Mouse (Mus musculus) naive thymus-derived CD4-positive, alpha-beta T cell, adult 2 months (primary cell): ENCODE data around the gene Nanos2.

Source experiments
- DNase-seq: peaks from one replicate; pipeline ENCODE4 v3.0.0-alpha.2; 2011; ENCODE audit warnings: low read depth

The Nanos2 gene

DNA sequence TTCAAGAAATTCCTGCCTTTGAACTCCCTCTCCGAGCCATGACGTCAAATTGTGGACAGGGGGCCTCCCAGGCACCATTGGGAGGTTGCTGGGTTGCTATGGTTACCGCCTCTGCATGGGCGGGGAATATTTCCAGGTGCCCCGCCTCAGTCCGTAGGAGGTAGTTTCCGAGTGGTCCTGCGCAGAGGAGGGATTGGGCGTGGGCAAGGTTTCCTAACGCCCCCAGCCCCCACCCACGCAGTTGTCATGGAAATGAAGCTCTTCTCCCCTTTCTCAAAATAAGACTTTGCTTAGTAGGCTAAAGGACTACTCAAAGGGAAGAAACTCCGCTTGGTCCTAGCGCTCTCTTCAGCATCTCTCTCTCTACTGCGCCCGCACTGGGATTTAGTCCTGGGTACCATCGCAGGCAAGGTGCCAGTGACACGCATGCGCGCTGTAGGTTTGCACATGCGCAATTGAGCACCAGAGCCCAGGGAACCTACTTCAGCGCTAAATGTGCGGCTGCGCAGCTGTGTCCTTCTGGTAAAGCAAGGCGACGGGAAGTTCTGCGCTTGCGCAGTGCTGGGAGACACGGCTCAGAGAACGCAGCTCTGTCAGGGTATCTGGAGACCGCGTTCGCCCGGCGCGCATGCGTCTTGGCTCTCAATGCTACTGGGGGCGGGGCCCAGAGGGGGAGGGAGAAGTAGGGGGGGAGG, 3.5 kb downstream of the Nanos2 start, which contains the start of gene Mypop:
Gene Mypop, plus strand, starts transcription at position 645 of the 695 bp plus-strand sequence.
- peak; percentile 100 for DNase-seq

DNA sequence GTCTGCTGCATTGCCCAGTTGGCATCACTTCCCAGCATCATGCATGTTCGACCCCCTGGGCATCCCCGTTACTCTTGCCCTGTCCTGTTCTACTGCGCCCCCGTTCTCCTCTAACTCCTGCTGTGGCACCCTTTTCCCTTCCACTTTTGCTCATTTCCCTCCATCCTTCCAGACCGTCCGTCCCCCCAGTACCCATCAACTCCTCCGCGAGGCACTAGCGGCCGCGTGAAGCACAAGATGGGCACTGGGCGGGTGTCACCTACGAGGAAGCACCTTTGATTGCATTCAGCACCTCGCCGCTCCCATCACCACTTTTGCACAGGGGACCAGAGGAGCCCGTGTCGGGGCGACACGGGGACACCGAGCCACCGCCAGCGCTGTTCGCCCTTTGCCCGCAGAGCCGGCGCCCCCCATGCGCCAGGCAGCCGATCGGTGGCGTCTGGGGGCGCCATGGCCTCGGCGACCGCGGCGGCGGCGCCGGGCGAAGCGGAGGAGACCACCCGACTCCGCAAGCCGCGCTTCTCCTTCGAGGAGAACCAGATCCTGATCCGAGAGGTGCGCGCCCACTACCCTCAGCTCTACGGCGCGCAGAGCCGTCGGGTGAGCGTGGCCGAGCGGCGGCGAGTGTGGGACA, 4.6 kb downstream of the Nanos2 start:
- peak; percentile 54 for DNase-seq

DNA sequence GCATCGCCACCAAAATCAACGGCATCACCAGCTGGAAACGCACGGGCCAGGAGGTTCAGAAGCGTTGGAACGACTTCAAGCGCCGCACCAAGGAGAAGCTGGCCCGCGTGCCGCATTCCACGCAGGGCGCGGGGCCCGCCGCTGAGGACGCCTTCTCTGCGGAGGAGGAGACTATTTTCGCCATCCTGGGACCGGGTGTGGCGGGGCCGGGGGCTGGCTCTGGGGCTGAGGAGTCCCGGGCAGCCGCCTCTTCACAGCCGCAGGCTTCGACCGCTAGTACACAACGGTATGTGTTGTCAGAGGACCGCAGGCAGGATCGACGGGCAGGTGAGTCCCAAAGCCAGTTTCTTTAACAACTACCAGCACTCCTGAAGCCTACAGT, 5.1 kb downstream of the Nanos2 start:
- DNase-seq = no peak

DNA sequence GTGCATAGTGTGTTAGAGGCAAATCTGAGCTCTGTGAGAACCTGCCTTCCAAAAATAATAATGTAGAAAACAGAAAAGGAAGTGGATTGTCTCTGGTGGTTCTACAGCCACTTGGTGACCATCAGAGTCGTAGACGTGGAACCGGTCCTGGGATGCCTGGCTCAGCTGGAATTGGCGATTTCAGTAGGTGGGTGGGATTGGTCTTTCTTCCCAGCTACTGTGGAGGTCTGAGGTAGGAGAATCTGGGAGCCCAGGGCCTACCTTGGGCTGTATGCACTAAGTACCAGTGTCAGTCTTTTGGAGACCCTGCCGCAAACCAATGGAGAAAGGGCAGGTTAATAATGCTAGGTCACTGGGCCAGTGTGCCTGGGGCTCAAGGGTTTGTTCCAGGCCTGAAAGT, 5.8 kb downstream of the Nanos2 start:
- DNase-seq = no peak

DNA sequence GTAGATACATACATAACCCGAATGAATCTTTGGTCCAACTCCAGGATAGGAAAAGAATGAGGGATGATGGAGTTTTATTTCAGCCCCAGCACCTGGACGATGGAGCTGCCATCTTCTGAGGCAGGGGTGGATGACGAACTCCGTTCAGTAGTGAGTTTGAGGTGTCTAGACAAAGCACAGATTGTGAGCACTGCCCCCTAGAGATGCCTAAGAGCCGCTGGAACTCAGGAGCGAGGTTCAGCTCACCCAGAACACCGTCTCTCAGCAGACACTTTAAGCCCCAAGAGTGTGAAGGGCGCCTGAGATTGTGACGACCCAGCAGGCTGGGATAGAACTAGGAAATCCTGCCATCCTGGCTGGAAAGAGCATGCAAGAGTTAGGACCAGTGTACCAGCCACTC, 11.6 kb downstream of the Nanos2 start:
- DNase-seq = no peak

DNA sequence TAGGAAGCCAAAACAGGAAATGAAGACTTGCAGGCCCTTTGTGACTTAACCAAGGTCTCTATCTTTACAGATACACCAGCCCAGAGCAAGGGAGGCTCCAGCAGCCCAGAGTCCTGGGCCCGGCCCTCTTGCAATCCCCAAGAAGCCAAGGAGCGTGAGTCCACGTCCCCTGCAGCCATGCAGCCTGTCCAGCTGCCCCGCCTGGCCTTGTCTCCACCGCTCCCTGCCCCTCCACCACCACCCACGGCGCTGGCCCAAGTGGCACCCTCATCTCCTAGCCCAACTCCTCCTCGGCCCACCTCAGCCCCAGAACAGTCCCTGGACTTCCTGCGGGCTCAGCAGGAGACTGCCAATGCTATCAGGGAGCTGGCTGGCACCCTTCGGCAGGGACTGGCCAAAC, 13.2 kb downstream of the Nanos2 start:
- no peak for DNase-seq

DNA sequence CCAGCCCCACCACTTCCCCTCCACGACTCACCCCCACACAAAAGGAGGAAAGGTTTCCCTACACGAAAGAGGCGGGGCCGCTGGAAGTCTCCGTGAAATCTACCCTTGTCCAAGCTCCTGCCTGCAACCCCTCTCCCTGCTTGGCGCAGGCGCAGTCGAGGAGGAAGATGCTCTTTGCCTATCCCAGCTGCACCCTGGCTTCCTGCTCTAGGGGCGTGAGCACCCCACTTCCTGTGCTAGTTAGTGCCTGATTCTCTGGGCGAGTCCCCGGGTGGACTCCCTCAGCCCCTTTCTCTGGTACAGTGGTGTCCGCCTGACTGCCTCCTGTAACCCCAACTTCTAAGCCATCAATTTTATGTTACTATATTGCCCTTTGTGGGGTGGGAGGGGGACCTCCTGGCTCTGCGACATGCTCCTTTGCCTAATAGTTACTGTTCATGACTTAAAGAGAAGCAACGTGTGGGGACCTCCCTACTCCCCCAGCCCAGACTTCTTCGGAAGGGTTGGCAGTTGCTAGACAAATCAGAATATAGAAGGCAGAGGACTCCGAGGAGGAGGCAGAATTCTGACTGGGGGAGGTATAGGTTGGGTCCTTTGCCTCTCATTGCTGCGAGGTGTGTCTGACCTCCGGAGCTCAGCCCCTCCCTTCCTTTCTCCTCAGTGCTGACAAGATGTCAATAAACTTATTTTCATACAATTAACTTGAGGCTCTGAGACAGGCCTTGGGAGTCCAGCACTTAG, 14.0 kb downstream of the Nanos2 start:
- DNase-seq = peak; percentile 88

DNA sequence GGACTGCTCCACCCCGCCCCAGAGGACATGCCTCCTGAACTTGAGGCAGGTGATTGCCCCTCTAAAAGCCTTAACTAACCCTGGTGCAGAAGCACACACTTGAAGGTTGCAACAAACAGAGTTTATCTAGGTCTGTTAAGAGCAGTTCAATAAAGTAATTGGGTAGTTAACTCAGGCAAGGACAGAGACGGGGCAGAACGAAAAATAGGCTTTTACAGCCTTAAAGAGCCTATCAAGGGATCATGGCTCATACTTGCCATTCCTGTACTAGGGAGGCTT, 14.5 kb downstream of the Nanos2 start:
- no peak for DNase-seq

DNA sequence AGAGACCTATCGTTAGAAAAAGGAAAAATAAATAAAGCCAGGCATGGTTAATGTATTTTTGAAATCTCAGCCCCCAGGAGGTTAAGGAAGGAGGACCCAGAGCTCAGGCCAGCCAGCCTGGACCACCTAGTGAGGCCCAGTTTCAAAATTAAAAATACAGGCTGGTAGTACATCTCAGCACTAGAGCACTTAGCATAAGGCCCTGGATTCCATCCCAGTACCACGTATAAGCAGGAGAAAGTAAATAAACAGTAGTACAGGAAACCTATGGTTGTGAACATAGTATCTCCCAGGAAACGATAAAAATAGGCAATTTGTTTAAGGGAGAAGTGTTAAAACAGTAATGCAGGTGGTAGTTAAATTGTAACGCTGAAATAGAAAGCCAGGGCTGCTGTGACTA, 14.9 kb downstream of the Nanos2 start:
- no peak for DNase-seq

DNA sequence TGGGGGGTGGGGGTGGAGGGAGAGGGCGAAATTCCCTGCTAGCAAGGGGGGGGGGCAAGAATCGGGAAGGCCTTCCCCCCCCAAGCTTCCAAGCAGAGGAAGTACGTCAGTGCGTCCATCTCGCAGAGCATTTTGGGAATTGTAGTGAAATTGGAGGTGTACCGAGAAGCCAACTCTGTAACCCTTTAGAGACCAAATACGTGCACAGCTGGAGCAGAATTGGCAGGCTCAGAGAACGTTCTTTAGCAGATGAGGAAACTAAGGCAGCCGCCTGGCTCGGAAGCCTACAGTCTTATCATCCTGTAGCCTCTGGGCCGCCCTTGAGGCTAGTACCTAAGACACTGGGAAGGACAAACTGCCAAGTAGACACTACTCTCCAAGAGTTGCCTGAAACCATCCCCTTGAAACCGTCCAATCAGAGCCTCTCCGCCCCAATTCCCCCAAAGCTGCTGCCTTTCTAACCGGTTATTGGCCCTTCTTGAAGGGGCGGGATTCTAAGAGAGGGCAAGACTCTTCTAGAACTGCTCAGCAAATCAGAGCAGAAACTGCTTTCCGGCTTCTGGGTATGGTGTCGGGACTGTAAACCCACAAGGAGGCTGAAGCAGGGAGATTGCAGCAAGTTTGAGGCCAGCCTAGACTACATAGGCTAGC, 15.8 kb downstream of the Nanos2 start:
- DNase-seq = peak; percentile 79

DNA sequence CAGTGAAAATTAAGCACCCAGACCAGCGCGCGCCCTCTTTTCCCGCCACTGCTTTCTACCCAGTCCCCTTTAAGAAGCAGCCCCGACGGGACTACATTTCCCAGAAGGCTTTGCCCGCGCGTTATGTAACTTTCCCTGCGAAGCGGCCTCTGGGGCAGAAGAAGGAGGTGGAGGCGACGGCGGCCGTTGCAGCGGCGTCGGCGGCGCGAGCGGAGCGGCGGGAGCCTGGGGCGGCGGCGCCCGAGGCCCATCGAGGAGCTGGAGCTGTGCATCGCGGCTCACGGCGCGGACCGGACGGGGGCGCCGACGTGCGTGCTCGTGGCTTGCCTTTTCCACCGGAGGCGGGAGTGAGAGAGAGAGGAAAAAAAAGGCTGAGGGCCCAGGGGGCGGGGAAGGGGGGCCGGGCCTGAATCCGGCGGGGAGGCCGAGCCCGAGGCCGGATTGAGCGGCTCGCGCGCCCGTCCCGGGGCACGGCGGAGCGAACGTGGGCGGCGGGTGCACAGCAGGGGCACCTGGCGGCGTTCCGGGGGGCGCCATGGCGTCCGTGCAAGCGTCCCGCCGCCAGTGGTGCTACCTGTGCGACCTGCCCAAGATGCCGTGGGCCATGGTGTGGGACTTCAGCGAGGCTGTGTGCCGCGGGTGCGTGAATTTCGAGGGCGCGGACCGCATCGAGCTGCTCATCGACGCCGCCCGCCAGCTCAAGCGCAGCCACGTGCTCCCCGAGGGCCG, 16.9 kb downstream of the Nanos2 start, which contains the start of gene Irf2bp1:
Gene Irf2bp1, plus strand, starts transcription at position 143 of the 729 bp plus-strand sequence.
- DNase-seq = peak; percentile 95

DNA sequence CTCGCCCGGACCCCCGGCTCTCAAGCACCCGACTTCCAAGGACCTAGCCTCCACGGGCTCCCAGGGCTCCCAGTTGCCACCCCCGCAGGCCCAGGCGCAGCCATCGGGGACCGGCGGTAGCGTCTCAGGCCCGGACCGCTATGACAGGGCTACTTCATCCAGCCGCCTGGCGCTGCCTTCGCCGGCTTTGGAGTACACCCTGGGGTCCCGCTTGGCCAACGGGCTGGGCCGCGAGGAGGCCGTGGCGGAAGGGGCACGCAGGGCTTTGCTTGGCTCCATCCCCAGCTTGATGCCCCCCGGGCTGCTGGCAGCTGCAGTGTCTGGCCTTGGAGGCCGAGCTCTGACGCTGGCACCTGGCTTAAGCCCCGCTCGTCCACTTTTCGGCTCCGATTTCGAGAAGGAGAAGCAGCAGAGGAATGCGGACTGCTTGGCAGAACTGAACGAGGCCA, 17.5 kb downstream of the Nanos2 start:
- DNase-seq = no peak

DNA sequence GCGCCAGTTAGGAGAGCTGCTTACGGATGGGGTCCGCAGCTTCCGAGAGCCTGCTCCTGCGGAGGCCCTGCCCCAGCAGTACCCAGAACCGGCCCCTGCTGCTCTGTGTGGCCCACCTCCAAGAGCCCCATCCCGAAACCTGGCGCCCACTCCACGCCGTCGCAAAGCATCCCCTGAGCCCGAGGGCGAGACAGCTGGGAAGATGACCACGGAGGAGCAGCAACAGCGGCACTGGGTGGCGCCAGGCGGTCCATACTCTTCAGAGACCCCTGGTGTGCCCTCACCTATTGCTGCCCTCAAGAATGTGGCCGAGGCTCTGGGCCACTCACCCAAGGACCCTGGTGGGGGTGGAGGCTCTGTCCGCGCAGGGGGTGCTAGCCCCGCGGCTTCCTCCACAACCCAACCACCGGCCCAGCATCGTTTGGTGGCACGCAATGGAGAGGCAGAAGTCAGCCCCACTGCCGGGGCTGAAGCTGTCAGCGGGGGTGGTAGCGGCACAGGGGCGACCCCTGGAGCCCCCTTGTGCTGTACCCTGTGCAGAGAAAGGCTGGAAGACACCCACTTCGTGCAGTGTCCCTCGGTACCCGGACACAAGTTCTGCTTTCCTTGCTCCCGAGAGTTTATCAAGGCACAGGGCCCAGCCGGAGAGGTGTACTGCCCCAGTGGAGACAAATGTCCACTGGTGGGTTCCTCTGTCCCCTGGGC, 18.4 kb downstream of the Nanos2 start:
- no peak for DNase-seq

DNA sequence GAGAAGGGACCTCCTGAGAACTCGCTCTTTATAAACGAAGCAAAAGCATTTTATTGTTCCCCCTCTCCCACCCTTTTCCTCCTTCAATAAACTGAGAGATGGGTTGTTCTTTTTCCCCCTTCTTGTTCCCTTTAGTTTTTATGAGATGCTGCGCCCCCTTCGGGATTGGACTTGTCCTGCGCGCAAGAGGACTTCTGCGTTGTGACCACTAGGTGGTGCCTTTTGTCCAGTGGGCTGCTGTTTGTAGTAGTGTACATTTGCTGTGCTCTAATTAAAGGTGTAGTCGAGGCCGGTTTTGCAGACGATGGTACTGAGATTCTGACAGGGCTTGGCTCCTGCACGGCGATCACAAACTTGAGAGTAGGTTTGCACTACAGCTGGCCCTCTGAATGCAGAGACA, 19.3 kb downstream of the Nanos2 start:
- DNase-seq = peak; percentile 90

DNA sequence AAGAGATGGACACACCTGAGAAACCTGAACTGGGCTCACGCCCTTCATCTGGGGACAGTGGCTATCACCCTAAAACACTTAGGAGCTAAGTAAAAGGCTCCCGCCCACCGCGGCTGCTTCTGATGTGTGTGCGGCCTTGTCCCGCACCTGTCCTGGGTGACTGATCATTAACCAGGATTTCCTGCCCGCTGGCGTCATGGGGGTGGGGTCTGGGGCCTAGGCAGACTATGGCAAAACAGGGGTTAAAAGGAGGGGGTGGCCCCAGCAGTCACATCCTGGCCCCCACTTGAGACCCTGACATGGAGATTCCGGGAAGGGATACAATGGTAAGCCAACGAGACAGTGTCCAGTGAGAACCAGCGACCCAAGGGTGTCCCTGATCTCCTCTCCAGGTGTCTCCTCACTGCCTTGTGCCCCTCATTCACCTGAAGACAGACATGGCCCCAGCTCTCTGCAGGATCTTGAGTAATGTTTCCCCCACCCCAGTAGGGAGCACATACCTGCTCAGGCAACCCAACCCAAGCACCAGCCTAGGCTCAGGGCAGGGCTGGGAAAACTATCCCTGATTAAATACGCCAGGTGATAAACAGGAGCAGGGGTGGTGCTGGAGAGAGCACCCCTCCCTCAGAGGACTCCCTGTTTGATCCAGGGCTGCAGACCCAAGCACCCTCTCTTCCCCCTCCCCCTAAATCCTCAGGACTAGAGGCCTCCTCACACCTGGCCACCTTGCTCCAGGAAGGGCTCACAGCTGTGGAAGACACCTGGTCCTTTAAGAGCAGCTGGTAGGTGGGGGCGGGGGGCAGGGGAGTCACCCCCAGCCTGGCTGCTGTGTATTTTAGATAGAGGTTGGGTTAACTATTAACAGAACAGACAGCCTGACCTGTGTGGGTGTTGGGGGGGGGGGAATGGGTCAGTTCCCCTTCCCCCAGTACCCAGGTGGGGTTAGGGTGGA, 20.1 kb downstream of the Nanos2 start:
- DNase-seq = no peak

DNA sequence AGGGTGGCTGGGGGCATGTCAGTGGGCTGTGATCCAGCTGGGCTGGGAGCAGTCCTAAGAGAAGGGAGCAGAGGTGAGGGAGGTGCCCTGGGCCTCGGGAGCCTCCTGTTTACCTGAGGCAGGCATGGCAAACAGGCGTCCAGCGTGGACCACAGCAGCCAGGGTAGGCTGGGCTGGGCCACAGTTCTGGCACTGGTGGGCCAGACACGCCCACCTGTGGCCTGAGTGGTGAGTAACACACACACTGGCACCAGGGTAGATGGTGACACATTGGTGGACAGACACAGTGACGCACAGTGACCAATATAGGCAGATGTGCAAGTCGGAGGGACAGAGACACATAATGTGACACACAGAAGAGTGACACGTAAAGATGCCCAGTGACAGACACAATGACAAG, 23.4 kb downstream of the Nanos2 start:
- no peak for DNase-seq

DNA sequence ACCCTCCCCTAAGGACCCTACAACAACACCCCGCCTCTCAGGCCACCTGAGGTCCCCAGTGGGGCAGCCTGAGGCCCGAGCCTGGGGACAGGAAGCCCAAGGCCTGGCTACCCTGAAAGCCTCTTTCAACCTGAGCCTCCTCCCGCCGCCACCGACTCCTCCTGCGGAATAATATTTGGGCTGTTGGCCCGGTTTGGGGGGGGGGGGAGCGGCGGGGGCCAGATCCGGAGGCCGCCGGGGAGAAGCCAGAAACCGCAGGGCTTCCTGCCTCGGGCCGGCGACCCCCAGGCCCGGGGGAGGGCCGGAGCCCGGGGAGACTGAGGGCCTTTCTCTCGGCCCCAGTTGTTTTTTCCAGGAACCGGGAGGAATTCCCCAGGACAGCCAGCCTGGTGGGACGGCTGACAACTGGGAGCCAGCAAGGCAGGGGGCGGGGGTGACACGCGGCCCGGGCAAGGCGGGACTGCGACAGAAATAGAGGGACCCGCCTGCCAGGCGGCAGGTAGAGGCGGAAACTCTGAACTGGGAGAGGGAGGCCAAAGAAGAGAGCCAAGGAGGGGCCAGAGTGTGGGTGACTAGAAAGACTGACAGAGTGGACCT, 24.9 kb downstream of the Nanos2 start:
- no peak for DNase-seq

DNA sequence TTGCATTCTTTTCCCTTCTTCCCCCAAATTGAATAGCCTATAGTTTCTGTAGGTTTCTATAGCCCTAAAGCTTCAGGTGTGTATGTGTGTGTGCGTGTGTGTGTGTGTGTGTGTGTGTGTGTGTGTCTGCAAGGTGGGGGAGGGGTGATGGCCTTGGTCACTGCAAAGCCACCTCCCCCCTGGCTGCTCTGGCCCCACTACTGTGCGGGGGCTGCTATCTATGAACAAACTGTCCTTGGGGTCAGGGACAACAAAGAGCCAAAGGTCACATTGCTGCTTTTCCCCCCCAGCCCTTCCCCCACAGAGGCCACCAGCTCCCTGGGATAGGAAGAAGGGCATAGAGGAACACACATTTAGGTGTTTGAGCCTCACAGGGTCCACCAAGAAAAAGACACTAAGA, 25.7 kb downstream of the Nanos2 start:
- DNase-seq = no peak

DNA sequence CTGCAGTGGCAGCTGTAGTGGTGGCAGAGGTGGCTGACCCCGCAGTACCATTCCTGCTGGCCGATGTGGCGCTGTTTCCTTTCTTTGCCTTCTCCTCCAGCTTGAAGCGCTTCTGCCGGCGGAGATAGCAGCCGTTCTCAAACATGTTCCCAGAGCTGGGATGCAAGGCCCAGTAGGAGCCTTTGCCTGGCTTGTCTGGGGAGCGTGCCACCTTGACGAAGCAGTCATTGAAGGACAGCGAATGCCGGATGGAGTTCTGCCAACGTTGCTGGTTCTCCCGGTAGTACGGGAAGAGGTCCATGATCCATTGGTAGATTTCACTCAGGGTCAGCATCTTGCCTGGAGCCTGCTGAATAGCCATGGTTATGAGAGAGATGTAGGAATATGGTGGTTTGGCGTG, 27.3 kb downstream of the Nanos2 start:
- DNase-seq = no peak

DNA sequence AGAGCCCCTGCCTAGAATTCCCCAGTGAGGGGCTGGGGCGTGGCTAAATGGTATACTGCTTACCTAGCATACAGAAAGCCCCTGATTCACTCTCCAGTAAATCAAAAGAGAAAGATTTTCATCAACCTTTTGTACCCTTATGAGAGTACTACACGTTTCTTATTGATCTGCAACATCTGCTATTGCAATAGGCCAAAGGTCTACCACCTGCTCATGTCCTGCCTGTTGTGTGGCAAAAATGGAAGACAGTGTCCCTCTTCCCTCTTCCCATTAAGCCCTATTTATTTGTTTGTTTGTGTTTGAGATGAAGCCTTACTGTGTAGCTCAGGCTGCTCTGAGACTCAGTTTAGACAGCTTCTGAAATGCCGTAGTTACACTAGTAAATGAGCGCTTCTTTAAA, 28.8 kb downstream of the Nanos2 start:
- DNase-seq = no peak
